Mouse (Mus musculus) 3134 (cell line): Measurements from ENCODE around the gene Tet2.

ENCODE experiments used
- DNase-seq: peaks from one replicate; pipeline ENCODE4 v3.0.0-alpha.2; 2011; ENCODE audit warnings: low spot score; ENCODE audit not compliant: insufficient read length; ENCODE audit errors: extremely low read depth

Tet2 gene

GRCm38 (mm10) chr3:133462485-133462884 is 82.5 kb downstream of the Tet2 start:
- DNase-seq, result no peak

- DNase-seq, result no peak
Observed at GRCm38 (mm10) chr3:133462059-133462458, 82.9 kb downstream of the Tet2 start.

DNA sequence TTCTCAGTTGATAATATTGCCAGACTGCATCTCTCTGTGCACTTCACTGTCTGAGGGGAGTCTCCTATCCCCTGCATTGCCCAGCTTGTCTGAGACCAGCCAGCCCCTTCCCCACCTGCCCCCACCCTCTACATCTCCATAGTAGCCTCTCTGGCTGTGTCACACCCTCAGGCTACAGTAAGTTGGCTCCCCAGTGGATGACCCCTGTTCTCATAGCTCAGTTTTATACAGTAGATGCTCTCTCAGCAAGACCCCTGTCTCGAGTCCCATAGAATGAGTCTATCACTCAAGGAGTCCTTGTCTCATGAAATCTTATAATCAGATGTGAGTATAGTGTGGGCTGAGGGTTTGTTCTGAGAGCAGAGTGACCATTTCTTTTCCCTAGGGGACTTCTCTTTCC is 85.8 kb downstream of the Tet2 start:
- DNase-seq, result no peak

DNA sequence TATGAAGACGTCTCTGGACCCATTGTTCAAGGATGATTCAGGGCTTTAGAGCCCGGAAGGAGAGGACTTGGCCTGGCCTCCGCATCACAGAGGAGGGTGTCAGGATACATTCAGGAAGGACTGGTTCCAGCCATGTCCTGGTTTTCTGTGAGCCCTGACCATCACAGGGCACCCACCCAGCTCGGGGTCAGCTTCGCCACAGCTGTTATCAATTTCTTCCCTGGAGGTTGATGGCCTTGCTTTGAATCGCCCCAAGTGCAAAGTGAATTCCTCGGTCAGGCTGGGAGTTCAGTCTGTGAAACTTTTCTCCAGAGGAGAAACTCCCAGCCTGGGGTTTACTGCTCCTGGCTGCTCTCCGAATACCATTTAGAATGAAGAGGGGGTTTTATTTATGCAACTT is 91.0 kb downstream of the Tet2 start:
- DNase-seq, result no peak

GRCm38 (mm10) chr3:133436919-133437320 is 108.0 kb downstream of the Tet2 start:
- no peak for DNase-seq

DNA sequence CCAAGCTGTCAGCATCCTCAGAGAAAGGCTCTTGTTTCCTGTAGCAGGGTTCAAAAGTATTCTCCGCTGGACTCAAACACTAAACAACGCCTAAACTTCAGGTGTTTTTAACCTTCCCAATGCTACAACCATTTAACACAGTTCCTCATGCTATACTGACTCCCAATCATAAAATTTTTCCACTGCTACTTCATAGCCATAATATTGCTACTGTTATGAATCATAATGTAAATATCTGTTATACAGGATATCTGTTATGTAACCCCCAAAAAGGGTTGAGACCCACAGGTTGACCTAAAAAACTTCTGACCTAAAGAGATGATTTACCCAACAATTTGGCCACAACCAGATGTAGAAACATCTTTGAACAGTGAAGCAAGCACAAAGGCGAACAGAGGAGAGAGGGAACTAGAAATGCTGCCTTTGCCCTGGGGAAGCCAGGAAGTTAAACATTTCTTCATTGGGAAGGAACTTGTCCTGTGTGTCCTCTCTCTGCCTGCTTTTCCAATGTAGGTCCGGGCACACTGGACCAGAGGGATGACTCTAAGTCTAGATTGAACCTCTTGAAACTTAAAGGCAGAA is 108.6 kb downstream of the Tet2 start:
- no peak for DNase-seq

DNA sequence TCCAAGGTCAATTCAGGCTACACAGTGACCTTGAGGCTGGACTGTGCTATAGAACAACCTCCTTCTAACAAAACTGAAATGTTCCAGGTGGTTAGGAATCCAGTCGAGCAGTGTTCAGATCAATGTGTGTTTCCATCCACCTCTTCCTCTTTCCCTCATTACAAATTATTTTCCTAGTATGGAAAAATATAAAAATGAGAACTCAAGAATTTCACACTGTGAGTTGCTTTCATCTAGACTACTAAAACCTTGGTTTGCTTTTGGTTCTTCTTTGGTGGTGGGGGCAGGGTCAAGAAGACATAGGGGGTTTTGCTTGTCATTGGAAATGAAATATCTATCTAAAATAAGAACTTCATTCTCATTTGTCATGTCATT is 109.2 kb downstream of the Tet2 start:
- no peak for DNase-seq

GRCm38 (mm10) chr3:133435141-133435773 is 109.7 kb downstream of the Tet2 start:
- DNase-seq, result no peak

GRCm38 (mm10) chr3:133429394-133430173 is 115.4 kb downstream of the Tet2 start:
- no peak for DNase-seq

GRCm38 (mm10) chr3:133428003-133428402 is 116.9 kb downstream of the Tet2 start:
- no peak for DNase-seq

DNA sequence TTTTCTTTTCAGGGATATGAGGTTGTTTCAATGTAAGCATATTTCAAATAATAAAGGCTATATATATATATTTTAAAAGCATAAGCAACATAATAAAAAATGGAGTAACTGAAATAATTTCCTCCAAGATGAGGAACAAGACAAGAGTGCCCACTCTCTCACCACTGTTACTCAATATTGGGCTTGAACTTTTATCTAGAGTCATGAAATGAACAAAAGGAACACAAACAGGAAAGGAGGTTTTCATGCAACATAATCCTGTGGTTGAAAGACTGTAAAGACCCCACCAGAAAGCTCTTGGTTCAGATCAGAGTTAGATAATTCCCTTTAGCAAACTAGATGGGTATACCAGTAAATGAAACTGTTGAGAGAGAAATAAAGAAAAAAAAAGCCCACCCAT is 121.9 kb downstream of the Tet2 start:
- no peak for DNase-seq

GRCm38 (mm10) chr3:133414747-133415146 is 130.2 kb downstream of the Tet2 start:
- DNase-seq, result no peak
